Mouse (Mus musculus) megakaryocyte, embryonic 14.5 days (primary cell): ENCODE data around the gene Saa4. TPM values are rescaled to one million over a fixed set of nuclear protein-coding genes. Genes with fewer than 3 reads are reported as not detected.

Experiments used
- H3K27me3 ChIP-seq: replicated peaks from 2 replicates; pipeline ENCODE3; 2012; ENCODE audit warnings: inconsistent platforms
- H3K36me3 ChIP-seq: replicated peaks from 2 replicates; pipeline ENCODE3; 2012; ENCODE audit warnings: low read length, inconsistent platforms, mixed read lengths
- H3K4me1 ChIP-seq: 2 replicates; pipeline ENCODE4 v1.6.1; 2012; ENCODE audit warnings: inconsistent platforms
- H3K4me3 ChIP-seq: replicated peaks from 2 replicates; pipeline ENCODE3; 2012; ENCODE audit warnings: moderate library complexity, mild to moderate bottlenecking, inconsistent platforms
- H3K9me3 ChIP-seq: 2 replicates; pipeline ENCODE4 v1.6.1; 2012; ENCODE audit warnings: inconsistent platforms
- FLI1 ChIP-seq: IDR thresholded peaks from 2 replicates; pipeline ENCODE4 v1.6.1; 2012; ENCODE audit warnings: low read length, inconsistent platforms, mixed read lengths
- GATA1 ChIP-seq: IDR thresholded peaks from 3 replicates; pipeline ENCODE4 v1.6.1; 2012; ENCODE audit warnings: mixed read lengths, low read length, inconsistent platforms, borderline replicate concordance
- polyA plus RNA-seq: library from polyadenylated mRNA; stranded (reverse); fragments of >175 nt; gene quantifications from 2 replicates; pipeline ENCODE4 v1.2.3, GENCODE M21; 2012; ENCODE audit warnings: low replicate concordance; ENCODE audit not compliant: insufficient read depth

The Saa4 gene
- polyA plus RNA-seq, 1 experiment = not detected

DNA sequence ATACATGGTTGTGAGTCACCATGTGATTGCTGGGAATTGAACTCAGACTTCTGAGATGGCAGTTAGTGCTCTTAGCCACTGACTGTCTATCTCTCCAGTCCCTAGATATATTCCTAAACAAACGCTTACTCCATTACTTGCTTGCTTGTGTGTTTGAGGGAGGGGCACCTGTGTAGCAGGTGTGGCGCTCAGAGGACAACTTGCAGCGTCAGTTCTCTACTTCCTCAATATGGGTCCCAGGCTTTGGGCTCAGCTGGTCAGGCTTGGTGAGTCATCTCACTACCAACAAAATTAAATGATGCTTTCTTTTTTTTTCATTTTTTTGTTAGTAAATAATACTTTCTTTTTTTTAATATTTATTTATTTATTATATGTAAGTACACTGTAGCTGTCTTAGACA lies 54.0 kb downstream of the Saa4 start:
- Histone ChIP-seq H3K9me3 (peaks cover 3% of the 10 kb centered on the region; the same call in 1 of the 2 replicates), H3K4me3 (no peak overlapping the region), H3K27me3 (peaks cover 8% of the 10 kb centered on the region), H3K36me3 (no peaks in the 10 kb centered on the region), H3K4me1 (peaks cover 47% of the 10 kb centered on the region)
- TF ChIP-seq GATA1 = no peak
- no peak for TF ChIP-seq FLI1

Other genes with a start within 250 kb of the Saa4 start
- 2.4 TPM in 1 of 2 replicates, not detected in the other for gene Sergef, start 92.8 kb downstream of the Saa4 start, polyA plus RNA-seq
- 0.11 TPM in 1 of 2 replicates, not detected in the other for gene Tph1, start 60.1 kb downstream of the Saa4 start, polyA plus RNA-seq
- gene Saal1, start 21.9 kb downstream of the Saa4 start, polyA plus RNA-seq = 2.7 TPM in 1 of 2 replicates, not detected in the other
- 99.8 TPM in 1 of 2 replicates, not detected in the other for gene Saa3, start 16.9 kb downstream of the Saa4 start, polyA plus RNA-seq
- not detected in 2 replicates for gene Saa1, start 10.4 kb upstream of the Saa4 start, polyA plus RNA-seq
- gene Saa2, start 19.2 kb upstream of the Saa4 start, polyA plus RNA-seq = not detected in 2 replicates
- 0.49 and 1.0 TPM in 2 replicates for gene Hps5, start 63.5 kb upstream of the Saa4 start, polyA plus RNA-seq
- 14.5 and 19.9 TPM in 2 replicates for gene Gtf2h1, start 63.5 kb upstream of the Saa4 start, polyA plus RNA-seq
- gene Ldha, start 108.9 kb upstream of the Saa4 start, polyA plus RNA-seq = 1,655 and 1,832 TPM in 2 replicates
- 0.35 TPM in 1 of 2 replicates, not detected in the other for gene Ldhc, start 128.6 kb upstream of the Saa4 start, polyA plus RNA-seq
- gene Tsg101, start 187.4 kb upstream of the Saa4 start, polyA plus RNA-seq = 23.2 and 42.8 TPM in 2 replicates
- 0.04 TPM in 1 of 2 replicates, not detected in the other for gene Uevld, start 225.9 kb upstream of the Saa4 start, polyA plus RNA-seq